Mouse (Mus musculus): Measurements from ENCODE around the gene Fam19a5. TPM values are rescaled to one million over a fixed set of nuclear protein-coding genes. Genes with fewer than 3 reads are reported as not detected.

Gene Fam19a5
- polyA plus RNA-seq, 1 experiment = not detected

DNA sequence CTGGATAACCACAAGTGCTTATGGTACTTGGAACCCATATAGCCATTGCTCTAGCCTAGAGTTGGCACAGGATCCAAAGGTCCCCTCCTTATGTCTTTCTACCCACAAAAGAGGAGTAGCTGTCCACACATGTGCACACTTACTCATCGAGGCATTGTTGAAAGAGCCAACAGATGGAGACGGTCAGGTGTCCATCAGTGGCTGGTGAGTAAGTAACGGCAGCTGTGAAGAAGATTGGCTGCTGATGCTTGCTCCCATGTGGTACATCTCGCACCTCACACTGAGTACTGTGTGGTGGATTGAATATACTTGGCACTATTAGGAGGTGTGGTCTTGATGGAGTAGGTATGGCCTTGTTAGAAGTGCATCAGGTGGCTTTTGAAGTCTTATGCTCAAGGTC lies 192.2 kb downstream of the Fam19a5 start:
- Histone ChIP-seq H3K4me1 (ENCODE audit: control insufficient read depth) (no peaks in the 10 kb centered on the region), H3K36me3 (ENCODE audit: control insufficient read depth) (no peaks in the 10 kb centered on the region), H3K4me3 (replicated peaks) (no peak overlapping the region), H3K27me3 (ENCODE audit: control insufficient read depth) (no peaks in the 10 kb centered on the region), H3K9me3 (ENCODE audit: control insufficient read depth, low read length) (peaks cover 45% of the 10 kb centered on the region)
- TF ChIP-seq GATA1 (IDR thresholded peaks at IDR 0.05; ENCODE audit: low read length) = no peak
- no peak for TF ChIP-seq TAL1 (IDR thresholded peaks at IDR 0.05; ENCODE audit: low read length)

DNA sequence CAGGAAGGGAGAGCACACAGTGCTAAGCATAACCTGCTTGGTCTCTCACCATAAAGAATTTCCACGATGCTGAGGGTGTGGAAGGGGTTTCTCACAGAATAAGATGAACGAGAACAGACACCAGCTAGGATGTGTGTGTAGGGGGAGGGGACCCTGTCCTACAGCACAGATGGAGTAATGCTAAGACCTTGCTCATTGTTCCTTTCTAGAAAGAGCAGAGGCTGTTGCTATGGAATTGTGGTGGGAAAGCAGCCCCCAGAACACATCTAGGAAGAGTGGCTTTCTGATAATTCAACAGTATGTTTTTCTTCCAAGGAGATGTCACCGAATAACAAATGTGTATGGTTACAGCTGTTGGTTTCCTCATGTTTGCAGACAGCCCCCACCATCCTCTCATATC lies 211.4 kb downstream of the Fam19a5 start:
- no peak overlapping the region for H3K4me3 ChIP-seq (replicated peaks)
- peaks cover 71% of the 10 kb centered on the region for H3K9me3 ChIP-seq (ENCODE audit: control insufficient read depth, low read length)
- H3K36me3 ChIP-seq (ENCODE audit: control insufficient read depth) = no peaks in the 10 kb centered on the region
- H3K4me1 ChIP-seq (ENCODE audit: control insufficient read depth) = no peaks in the 10 kb centered on the region
- H3K27me3 ChIP-seq (ENCODE audit: control insufficient read depth) = no peaks in the 10 kb centered on the region
- TF ChIP-seq GATA1 (IDR thresholded peaks at IDR 0.05; ENCODE audit: low read length) (no peak), TAL1 (IDR thresholded peaks at IDR 0.05; ENCODE audit: low read length) (no peak)

- H3K36me3 ChIP-seq (ENCODE audit: control insufficient read depth) = no peaks in the 10 kb centered on the region
- no peak overlapping the region for H3K4me3 ChIP-seq (replicated peaks)
- TF ChIP-seq GATA1 (IDR thresholded peaks at IDR 0.05; ENCODE audit: low read length) (no peak), TAL1 (IDR thresholded peaks at IDR 0.05; ENCODE audit: low read length) (no peak)
- no peaks in the 10 kb centered on the region for H3K27me3 ChIP-seq (ENCODE audit: control insufficient read depth)
- peaks cover 37% of the 10 kb centered on the region for H3K9me3 ChIP-seq (ENCODE audit: control insufficient read depth, low read length)
- H3K4me1 ChIP-seq (ENCODE audit: control insufficient read depth) = no peaks in the 10 kb centered on the region
Observed at GRCm38 (mm10) chr15:87765876-87766275, 221.8 kb downstream of the Fam19a5 start.

DNA sequence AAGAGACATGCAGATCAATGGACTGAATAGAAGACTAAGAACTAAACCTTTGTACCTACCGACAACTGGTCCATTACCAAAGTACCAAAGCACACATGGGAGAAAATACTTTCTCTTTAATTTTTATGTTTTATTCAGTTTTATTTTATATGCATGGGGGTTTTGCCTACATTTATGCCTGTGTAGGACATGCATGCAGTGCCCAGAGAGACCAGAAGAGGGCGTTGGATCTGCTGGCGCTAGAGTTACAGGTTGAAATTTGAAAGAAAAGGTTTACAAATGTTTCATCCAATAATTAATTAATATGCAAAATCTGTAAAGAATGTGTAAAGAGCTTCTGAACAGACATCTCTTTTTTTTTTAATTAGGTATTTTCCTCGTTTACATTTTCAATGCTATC lies 229.9 kb downstream of the Fam19a5 start:
- H3K4me3 ChIP-seq (replicated peaks) = no peak overlapping the region

GRCm38 (mm10) chr15:87783331-87783730 lies 239.2 kb downstream of the Fam19a5 start:
- no peaks in the 10 kb centered on the region for H3K36me3 ChIP-seq (ENCODE audit: control insufficient read depth)
- no peak overlapping the region for H3K4me3 ChIP-seq (replicated peaks)
- H3K27me3 ChIP-seq (ENCODE audit: control insufficient read depth) = no peaks in the 10 kb centered on the region
- H3K4me1 ChIP-seq (ENCODE audit: control insufficient read depth) = no peaks in the 10 kb centered on the region
- TF ChIP-seq GATA1 (IDR thresholded peaks at IDR 0.05; ENCODE audit: low read length) = no peak
- peaks cover 20% of the 10 kb centered on the region for H3K9me3 ChIP-seq (ENCODE audit: control insufficient read depth, low read length)

More for the DNA sequence above, 229.9 kb downstream of the Fam19a5 start:
- H3K4me1 ChIP-seq (ENCODE audit: control insufficient read depth) = no peaks in the 10 kb centered on the region
- H3K9me3 ChIP-seq (ENCODE audit: control insufficient read depth, low read length) = peaks cover 8% of the 10 kb centered on the region
- no peak for TF ChIP-seq TAL1 (IDR thresholded peaks at IDR 0.05; ENCODE audit: low read length)
- TF ChIP-seq GATA1 (IDR thresholded peaks at IDR 0.05; ENCODE audit: low read length) = no peak
- no peaks in the 10 kb centered on the region for H3K36me3 ChIP-seq (ENCODE audit: control insufficient read depth)
- no peaks in the 10 kb centered on the region for H3K27me3 ChIP-seq (ENCODE audit: control insufficient read depth)

GRCm38 (mm10) chr15:87789671-87790070 lies 245.6 kb downstream of the Fam19a5 start:
- Histone ChIP-seq H3K4me3 (replicated peaks) (no peak overlapping the region), H3K9me3 (ENCODE audit: control insufficient read depth, low read length) (peaks cover 10% of the 10 kb centered on the region), H3K4me1 (ENCODE audit: control insufficient read depth) (no peaks in the 10 kb centered on the region), H3K27me3 (ENCODE audit: control insufficient read depth) (no peaks in the 10 kb centered on the region), H3K36me3 (ENCODE audit: control insufficient read depth) (no peaks in the 10 kb centered on the region)
- TF ChIP-seq GATA1 (IDR thresholded peaks at IDR 0.05; ENCODE audit: low read length) (no peak), TAL1 (IDR thresholded peaks at IDR 0.05; ENCODE audit: low read length) (no peak)

GRCm38 (mm10) chr15:87793661-87794060 lies 249.6 kb downstream of the Fam19a5 start:
- no peak overlapping the region for H3K4me3 ChIP-seq (replicated peaks)
- no peak for TF ChIP-seq GATA1 (IDR thresholded peaks at IDR 0.05; ENCODE audit: low read length)
- no peak for TF ChIP-seq TAL1 (IDR thresholded peaks at IDR 0.05; ENCODE audit: low read length)
- H3K9me3 ChIP-seq (ENCODE audit: control insufficient read depth, low read length) = peaks cover 28% of the 10 kb centered on the region
- H3K4me1 ChIP-seq (ENCODE audit: control insufficient read depth) = no peaks in the 10 kb centered on the region
- H3K27me3 ChIP-seq (ENCODE audit: control insufficient read depth) = no peaks in the 10 kb centered on the region
- H3K36me3 ChIP-seq (ENCODE audit: control insufficient read depth) = no peaks in the 10 kb centered on the region

GRCm38 (mm10) chr15:87796571-87796970 lies 252.5 kb downstream of the Fam19a5 start:
- no peaks in the 10 kb centered on the region for H3K27me3 ChIP-seq (ENCODE audit: control insufficient read depth)
- TF ChIP-seq TAL1 (IDR thresholded peaks at IDR 0.05; ENCODE audit: low read length) (no peak), GATA1 (IDR thresholded peaks at IDR 0.05; ENCODE audit: low read length) (no peak)

More at GRCm38 (mm10) chr15:87796571-87796970, 252.5 kb downstream of the Fam19a5 start:
- no peaks in the 10 kb centered on the region for H3K36me3 ChIP-seq (ENCODE audit: control insufficient read depth)
- H3K4me3 ChIP-seq (replicated peaks) = no peak overlapping the region
- peaks cover 35% of the 10 kb centered on the region for H3K9me3 ChIP-seq (ENCODE audit: control insufficient read depth, low read length)
- H3K4me1 ChIP-seq (ENCODE audit: control insufficient read depth) = no peaks in the 10 kb centered on the region

Data from erythroblast, embryonic 14.5 days (primary cell).